Mouse (Mus musculus) layer of hippocampus, adult 11-12 months (tissue): ENCODE measurements around the gene Rheb.
"Not testable (repeated sequence)": the region's sequence is repeated elsewhere in the genome, so short reads cannot be mapped to it uniquely, and the experiment has no call there.

ENCODE experiments used
- DNase-seq: peaks from one replicate; pipeline ENCODE4 v3.0.0; 2022; ENCODE audit warnings: low spot score

Rheb gene

GRCm38 (mm10) chr5:24842274-24843102 lies at the start of gene Rheb:
Gene Rheb, minus strand, starts transcription at chr5:24842624.
- peak; percentile 99 for DNase-seq

GRCm38 (mm10) chr5:24889860-24890259 lies 47.4 kb upstream of the Rheb start:
- DNase-seq = no peak

- no peak for DNase-seq
Observed at GRCm38 (mm10) chr5:24888874-24889591, 46.6 kb upstream of the Rheb start.

- DNase-seq = no peak
Observed at GRCm38 (mm10) chr5:24887271-24887670, 44.8 kb upstream of the Rheb start.

GRCm38 (mm10) chr5:24878713-24879112 lies 36.3 kb upstream of the Rheb start:
- DNase-seq = no peak

- DNase-seq = no peak
Observed at GRCm38 (mm10) chr5:24877836-24878624, 35.6 kb upstream of the Rheb start.

- no peak for DNase-seq
Observed at GRCm38 (mm10) chr5:24876653-24877052, 34.2 kb upstream of the Rheb start.

- peak; percentile 49 for DNase-seq
Observed at GRCm38 (mm10) chr5:24874111-24874510, 31.7 kb upstream of the Rheb start.

- no peak for DNase-seq
Observed at GRCm38 (mm10) chr5:24873221-24873620, 30.8 kb upstream of the Rheb start.

GRCm38 (mm10) chr5:24871276-24871675 lies 28.9 kb upstream of the Rheb start:
- peak; percentile 46 for DNase-seq

GRCm38 (mm10) chr5:24869796-24870289 lies 27.4 kb upstream of the Rheb start:
- DNase-seq = no peak

- no peak for DNase-seq
Observed at GRCm38 (mm10) chr5:24863804-24864203, 21.4 kb upstream of the Rheb start.

GRCm38 (mm10) chr5:24861449-24861930 lies 19.1 kb upstream of the Rheb start:
- no peak for DNase-seq

- peak; percentile 76 for DNase-seq
Observed at GRCm38 (mm10) chr5:24860635-24861448, 18.4 kb upstream of the Rheb start.

- no peak for DNase-seq
Observed at GRCm38 (mm10) chr5:24859771-24860540, 17.5 kb upstream of the Rheb start.

GRCm38 (mm10) chr5:24854827-24855600 lies 12.6 kb upstream of the Rheb start:
- DNase-seq = no peak

- no peak for DNase-seq
Observed at GRCm38 (mm10) chr5:24854256-24854655, 11.8 kb upstream of the Rheb start.

GRCm38 (mm10) chr5:24848261-24848660 lies 5.8 kb upstream of the Rheb start:
- not testable (repeated sequence) for DNase-seq

- no peak for DNase-seq
Observed at GRCm38 (mm10) chr5:24843841-24844240, 1.4 kb upstream of the Rheb start.

- DNase-seq = no peak
Observed at GRCm38 (mm10) chr5:24843103-24843475, 665 bp upstream of the Rheb start.
